Mouse (Mus musculus) 416B (cell line): Measurements from ENCODE around the gene Iqsec1.

ENCODE experiments used
- DNase-seq: peaks from one replicate; pipeline ENCODE4 v3.0.0; 2011; ENCODE audit warnings: low read depth

Iqsec1 gene

GRCm38 (mm10) chr6:90812072-90812471 lies 176.4 kb downstream of the Iqsec1 start:
- no peak for DNase-seq

DNA sequence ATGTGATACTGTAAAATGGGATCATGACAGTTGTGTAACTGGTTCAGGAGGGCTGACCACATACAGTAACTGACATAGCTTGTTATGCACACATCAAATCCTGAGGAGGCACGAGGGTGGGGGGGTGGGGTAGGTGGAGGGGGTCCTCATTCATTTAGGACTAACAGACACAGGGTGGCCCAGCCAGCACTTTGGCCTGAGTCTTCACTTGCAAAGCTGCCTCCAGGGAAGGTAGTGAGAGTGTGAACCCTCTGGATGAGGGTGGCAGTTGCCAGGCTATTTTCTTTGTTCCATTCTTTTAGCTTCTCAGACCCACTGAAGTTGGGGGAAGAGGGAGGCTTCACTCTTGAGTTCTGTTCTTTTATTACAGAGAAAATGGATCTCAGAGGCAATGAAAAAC lies 177.9 kb downstream of the Iqsec1 start:
- no peak for DNase-seq

GRCm38 (mm10) chr6:90809960-90810362 lies 178.5 kb downstream of the Iqsec1 start:
- DNase-seq, result no peak

- DNase-seq, result no peak
These were observed 179.2 kb downstream of the Iqsec1 start for GRCm38 (mm10) chr6:90809077-90809840.

- no peak for DNase-seq
These were observed 179.9 kb downstream of the Iqsec1 start for GRCm38 (mm10) chr6:90808544-90808943.

GRCm38 (mm10) chr6:90808134-90808533 lies 180.4 kb downstream of the Iqsec1 start:
- no peak for DNase-seq

GRCm38 (mm10) chr6:90807581-90807980 lies 180.9 kb downstream of the Iqsec1 start:
- DNase-seq, result peak; percentile 10

DNA sequence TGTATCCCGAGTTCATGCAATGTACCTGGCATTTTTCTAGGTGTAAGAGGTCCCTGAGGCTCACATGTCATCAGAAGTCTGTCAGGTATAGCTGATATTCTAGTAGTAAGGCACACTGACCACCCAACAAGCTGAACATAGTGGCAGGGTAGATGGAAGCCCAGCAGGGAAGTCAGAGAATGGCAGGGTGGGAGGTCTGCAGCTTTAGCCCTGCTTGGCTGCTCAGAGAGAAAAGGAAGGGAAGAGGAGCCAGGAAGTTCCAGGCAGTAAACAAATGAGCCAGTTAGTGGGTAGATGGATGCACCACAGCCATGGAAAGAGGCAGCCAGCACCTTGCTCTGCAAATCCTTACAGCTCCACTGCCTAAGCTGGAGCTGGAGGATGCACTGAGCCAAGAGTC lies 181.7 kb downstream of the Iqsec1 start:
- no peak for DNase-seq

- no peak for DNase-seq
These were observed 183.4 kb downstream of the Iqsec1 start for GRCm38 (mm10) chr6:90805101-90805500.

DNA sequence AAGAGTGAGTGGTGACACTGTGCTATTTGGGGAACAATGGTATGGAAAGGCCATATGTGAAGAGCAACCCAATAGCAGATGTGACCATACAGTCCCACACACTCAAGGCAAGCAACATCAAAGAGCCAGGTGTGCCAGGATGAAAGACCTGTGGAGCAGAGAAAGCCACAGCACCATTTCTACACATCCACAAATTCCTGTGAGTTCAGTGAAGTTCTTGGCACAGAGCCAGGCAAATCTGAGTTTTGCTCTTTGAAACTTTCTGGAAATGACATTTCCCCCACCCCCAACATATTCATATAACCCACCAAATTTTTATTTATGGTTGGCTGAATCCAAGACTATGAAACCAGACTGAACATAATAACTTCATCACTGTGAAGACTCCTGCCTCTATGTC lies 183.8 kb downstream of the Iqsec1 start:
- DNase-seq, result no peak

GRCm38 (mm10) chr6:90802604-90803003 lies 185.9 kb downstream of the Iqsec1 start:
- no peak for DNase-seq

DNA sequence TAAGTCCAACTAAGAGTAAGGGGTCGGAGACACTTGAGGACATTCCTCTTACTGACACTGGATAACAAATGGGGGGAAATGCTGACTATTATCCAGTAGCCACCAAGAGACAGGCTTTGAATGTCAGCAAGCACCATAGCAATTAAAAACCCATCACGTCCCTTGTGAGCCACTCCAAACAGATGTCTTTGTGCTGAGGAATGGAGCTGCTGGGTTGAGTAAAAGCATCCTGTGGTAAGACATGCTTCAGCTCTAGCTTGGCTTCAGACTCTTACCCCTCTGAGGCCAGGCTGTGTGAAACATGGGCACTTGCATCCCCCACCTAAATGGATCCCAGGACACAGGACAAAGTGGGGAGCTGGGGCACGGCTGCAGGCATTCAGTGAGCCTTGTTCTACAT lies 186.4 kb downstream of the Iqsec1 start:
- DNase-seq, result no peak

DNA sequence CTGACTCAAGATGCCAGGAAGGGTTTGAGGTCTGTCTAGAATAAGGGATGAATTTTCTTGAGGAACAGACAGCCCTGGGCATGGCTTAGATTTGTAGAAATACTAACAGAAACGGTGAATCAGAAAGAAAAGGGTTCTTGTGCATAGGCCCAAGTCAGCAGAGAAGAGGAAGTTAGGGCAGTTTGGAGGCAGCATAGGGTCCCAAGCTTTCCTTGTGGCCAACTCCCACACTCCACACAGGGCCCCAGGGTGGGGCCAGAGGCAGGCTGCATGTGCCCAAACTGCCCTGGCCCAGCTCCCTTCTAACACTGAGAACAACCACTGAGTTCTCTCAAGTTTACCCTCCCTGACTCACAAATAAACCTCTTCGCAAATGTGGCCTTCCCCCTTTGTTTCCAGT lies 187.7 kb downstream of the Iqsec1 start:
- DNase-seq, result no peak

DNA sequence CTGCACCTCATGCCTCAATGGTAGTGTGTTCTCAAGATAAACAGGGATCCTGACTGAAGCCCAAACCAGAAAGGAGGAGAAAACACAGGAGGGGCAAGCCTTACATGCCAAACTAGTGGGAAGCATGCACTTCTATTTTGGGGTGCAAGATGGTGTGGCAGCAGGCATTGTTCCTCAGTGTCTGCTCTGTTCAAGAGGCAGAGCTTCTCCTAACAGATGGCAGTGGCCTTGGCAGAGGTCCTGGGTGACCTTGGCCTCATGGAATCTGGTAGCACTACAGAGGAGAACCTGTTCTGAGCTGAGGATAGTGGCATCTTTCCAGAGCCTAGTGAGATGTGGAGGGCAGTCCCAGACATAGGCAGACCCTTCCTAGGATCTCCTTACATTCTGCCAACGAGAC lies 189.4 kb downstream of the Iqsec1 start:
- DNase-seq, result no peak

DNA sequence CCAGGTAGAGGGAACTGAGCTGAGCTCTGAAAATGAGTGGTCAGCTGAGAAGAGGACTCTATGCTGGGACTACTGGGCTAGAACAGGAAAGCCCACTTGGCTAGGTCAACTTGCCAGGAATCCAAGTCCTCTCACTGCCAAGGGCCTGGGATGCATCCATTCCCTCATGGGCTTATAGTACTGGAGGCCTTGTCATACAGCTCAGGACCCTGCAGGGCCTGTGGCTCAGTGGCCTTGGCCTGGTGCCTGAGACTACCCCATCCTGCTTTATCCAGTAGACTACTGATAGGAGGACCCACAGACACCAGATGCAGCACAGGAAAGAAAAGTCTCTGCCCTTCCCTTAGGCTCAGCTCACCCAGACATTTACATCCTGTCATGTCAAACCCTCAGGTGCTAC lies 190.3 kb downstream of the Iqsec1 start:
- DNase-seq, result no peak

GRCm38 (mm10) chr6:90796902-90797596 lies 191.4 kb downstream of the Iqsec1 start:
- DNase-seq, result peak; percentile 21

DNA sequence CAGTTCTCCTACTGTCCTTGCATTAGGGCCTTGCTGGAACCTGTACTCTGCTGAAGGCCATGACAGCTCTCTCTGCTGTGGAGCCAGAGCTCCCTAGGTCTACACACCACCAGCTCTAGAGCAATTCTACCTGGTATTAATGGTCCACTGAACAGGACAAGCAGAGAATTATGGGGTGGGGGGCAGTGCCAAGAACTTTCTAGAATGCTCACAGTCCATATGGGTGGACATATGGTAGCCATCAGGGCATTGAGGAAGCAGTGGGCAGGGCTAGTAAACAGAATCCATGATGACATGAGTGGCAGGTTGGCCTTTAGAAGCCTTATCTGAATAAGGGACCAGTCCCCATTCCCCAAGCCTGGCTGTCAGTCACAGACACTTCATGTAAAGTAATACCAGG lies 197.6 kb downstream of the Iqsec1 start:
- DNase-seq, result no peak

GRCm38 (mm10) chr6:90789520-90789919 lies 199.0 kb downstream of the Iqsec1 start:
- DNase-seq, result peak; percentile 44

GRCm38 (mm10) chr6:90787587-90787986 lies 200.9 kb downstream of the Iqsec1 start:
- DNase-seq, result peak; percentile 72

GRCm38 (mm10) chr6:90787036-90787435 lies 201.4 kb downstream of the Iqsec1 start:
- peak; percentile 80 for DNase-seq

DNA sequence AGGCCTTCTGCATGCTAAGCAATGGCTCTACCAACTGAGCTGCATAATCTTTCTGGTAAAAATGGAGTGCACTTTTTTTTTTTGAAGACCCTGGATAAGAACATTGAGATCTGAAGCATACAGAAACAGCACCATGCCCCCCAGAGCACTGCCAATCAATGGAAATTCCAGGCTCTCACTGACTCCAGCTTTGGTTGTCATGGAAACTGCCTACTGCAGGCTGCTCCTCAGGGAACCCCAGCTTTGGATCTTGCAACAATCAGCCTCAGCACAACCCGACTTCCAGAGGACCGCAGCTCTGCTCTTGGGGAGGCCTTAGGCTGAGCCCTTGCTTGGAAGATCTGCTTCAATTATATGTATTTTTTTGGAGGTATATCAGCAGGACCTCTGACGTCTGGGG lies 201.9 kb downstream of the Iqsec1 start:
- no peak for DNase-seq

GRCm38 (mm10) chr6:90783945-90784344 lies 204.5 kb downstream of the Iqsec1 start:
- DNase-seq, result no peak

- no peak for DNase-seq
These were observed 205.3 kb downstream of the Iqsec1 start for GRCm38 (mm10) chr6:90783176-90783575.
